8 mouse cellular contexts compared by ENCODE assay signal in genomic region chr5:64802795-64803719, GRCm38 (mm10). TPM values are rescaled to one million over a fixed set of nuclear protein-coding genes. Genes with fewer than 3 reads are reported as not detected.
DNase-seq lines count a peak whose midpoint lies in the region; ATAC-seq and TF ChIP-seq lines count a peak whose summit lies in the region.

TSS of gene Klf3 (plus strand) at chr5:64803388.

- H3K9me3 ChIP-seq in ES-E14 (ENCODE audit: control insufficient read depth, insufficient read depth, low read depth, low read length), result no peaks in the 10 kb centered on the region
- no peaks in the 10 kb centered on the region for H3K9me3 ChIP-seq in forebrain, embryonic 15.5 days
- H3K9me3 ChIP-seq in neural tube, embryonic 15.5 days (replicated peaks), result no peaks in the 10 kb centered on the region

- H3K4me3 ChIP-seq in ES-E14 (ENCODE audit: insufficient read depth in 1 of 2, low read depth in 1 of 2, low read length in 2 of 2, poor library complexity in 1 of 2, severe bottlenecking in 1 of 2), result peak within 1 kb of the TSS; percentile 89 to 97
- peak within 1 kb of the TSS; percentile 93 for H3K4me3 ChIP-seq in forebrain, embryonic 15.5 days
- H3K4me3 ChIP-seq in lung, adult 2 months (replicated peaks; ENCODE audit: extremely low read depth, low read depth, low read length), result peak within 1 kb of the TSS; percentile 95
- H3K4me3 ChIP-seq in neural tube, embryonic 15.5 days (replicated peaks), result peak within 1 kb of the TSS; percentile 86

- TF ChIP-seq CTCF in lung, adult 2 months (IDR thresholded peaks at IDR 0.05; ENCODE audit: insufficient read depth, low read length), result no peak

- peak within 1 kb of the TSS; percentile 97 for H3K9ac ChIP-seq in ES-E14 (ENCODE audit: insufficient read depth, low read depth, low read length, poor library complexity, severe bottlenecking)
- H3K9ac ChIP-seq in forebrain, embryonic 15.5 days (replicated peaks), result peak within 1 kb of the TSS; percentile 88
- H3K9ac ChIP-seq in neural tube, embryonic 15.5 days (replicated peaks), result peak within 1 kb of the TSS; percentile 76

- intact Hi-C loops in heart, postnatal 14 days (cut with DNase I), result loop anchor here (5.0 kb wide), 1 partner anchor 121 kb away; no protein-coding TSS in a partner anchor

- WGBS in forebrain, embryonic 15.5 days, result under 1% methylated on average over 89 of the region's 116 CpGs
- WGBS in large intestine, adult 2 months, result under 1% methylated on average over 114 of the region's 116 CpGs
- 1% methylated on average over 92 of the region's 116 CpGs for WGBS in lung, adult 2 months
- WGBS in neural tube, embryonic 15.5 days, result under 1% methylated on average over 82 of the region's 116 CpGs

- ATAC-seq in forebrain, embryonic 15.5 days (replicated peaks), result peak; percentile 89
- ATAC-seq in neural tube, embryonic 15.5 days (ENCODE audit: low FRiP score), result peak; percentile 88

- H3K27ac ChIP-seq in ES-E14 (ENCODE audit: insufficient read depth, low read depth, low read length, poor library complexity, severe bottlenecking), result peak within 1 kb of the TSS; percentile 98
- peak within 1 kb of the TSS; percentile 97 for H3K27ac ChIP-seq in forebrain, embryonic 15.5 days (replicated peaks)
- peak within 1 kb of the TSS; percentile 89 for H3K27ac ChIP-seq in neural tube, embryonic 15.5 days (replicated peaks)

- 0 out of 2 replicates have a peak, but pooled peaks cover 1% of the 10 kb centered on the region for H3K36me3 ChIP-seq in ES-E14 (ENCODE audit: control insufficient read depth, insufficient read depth, low read length, poor library complexity, severe bottlenecking)
- no peaks in the 10 kb centered on the region for H3K36me3 ChIP-seq in forebrain, embryonic 15.5 days
- no peaks in the 10 kb centered on the region for H3K36me3 ChIP-seq in neural tube, embryonic 15.5 days

- H3K27me3 ChIP-seq in forebrain, embryonic 15.5 days, result no peaks in the 10 kb centered on the region
- H3K27me3 ChIP-seq in neural tube, embryonic 15.5 days (replicated peaks), result no peaks in the 10 kb centered on the region

- H3K4me2 ChIP-seq in forebrain, embryonic 15.5 days (replicated peaks), result peak within 1 kb of the TSS; percentile 80
- H3K4me2 ChIP-seq in neural tube, embryonic 15.5 days, result peak within 1 kb of the TSS; percentile 80

- in situ Hi-C loops in ES-E14 (cut with MboI; ENCODE audit: low sequenced_read_pairs in 2 of 2, unreplicated experiment in 2 of 2), result loop anchor here in 1 of 2 experiments (25.0 kb wide), 1 partner anchor 216 kb away; no protein-coding TSS in a partner anchor

- DNase-seq in ES-E14 (ENCODE audit: low read depth, low spot score), result peak; percentile 91
- peak; percentile 79 for DNase-seq in cerebellum, adult 11 months
- peak; percentile 95 to 98 for DNase-seq in heart, postnatal 14 days
- DNase-seq in large intestine, adult 2 months (ENCODE audit: low read depth, low spot score), result peak; percentile 73
- DNase-seq in lung, adult 2 months, result peak; percentile 92
- DNase-seq in testis, postnatal 14 days (ENCODE audit: low spot score), result peak; percentile 85

- TF ChIP-seq POLR2A in lung, adult 2 months (IDR thresholded peaks at IDR 0.05; ENCODE audit: borderline replicate concordance, extremely low read depth, low read depth, low read length), result peak; percentile 95

- peaks cover 14 to 15% of the 10 kb centered on the region in 2 experiments for H3K4me1 ChIP-seq in ES-E14 (ENCODE audit: control insufficient read depth in 2 of 2, insufficient read depth in 2 of 2, low read length in 2 of 2, poor library complexity in 1 of 2)
- peaks cover 34% of the 10 kb centered on the region for H3K4me1 ChIP-seq in forebrain, embryonic 15.5 days
- H3K4me1 ChIP-seq in lung, adult 2 months (ENCODE audit: control insufficient read depth, insufficient read depth, low read length), result peaks cover 8% of the 10 kb centered on the region
- H3K4me1 ChIP-seq in neural tube, embryonic 15.5 days, result peaks cover 32% of the 10 kb centered on the region

TF ChIP-seq in ES-E14, 5 proteins besides CTCF, POLR2A, EP300 and RAD21:
- TF ChIP-seq MAFK (IDR thresholded peaks at IDR 0.05; ENCODE audit: insufficient read depth, low read depth, low read length) (no peak), HCFC1 (IDR thresholded peaks at IDR 0.05; ENCODE audit: borderline replicate concordance, insufficient read depth, low read length) (no peak; the same call in 1 of the 2 replicates), ZNF384 (IDR thresholded peaks at IDR 0.05; ENCODE audit: low read depth, low read length) (no peak), ZC3H11A (IDR thresholded peaks at IDR 0.05; ENCODE audit: borderline replicate concordance, low read depth, low read length) (no peak), CHD2 (IDR thresholded peaks at IDR 0.05; ENCODE audit: low read depth, low read length) (no peak)
TF ChIP-seq in ES-E14: peak in this region for 0.

RNA-seq across cellular contexts. Expression of gene Klf3, which starts in this region (rescaled TPM):
- total RNA-seq in ES-E14 (2012; rRNA removed), result 22.9 and 31.8 TPM in 2 replicates
- 33.0 and 34.0 TPM in 2 replicates for polyA plus RNA-seq in forebrain, embryonic 15.5 days (2015; fragmentation: Nextera tagmentation; extraction: Ambion mirVana)
- 10 to 100 TPM; 61.8 to 77.4 TPM for total RNA-seq in heart, postnatal 14 days (2021)
- 45.1 and 103 TPM in 2 replicates for polyA plus RNA-seq in large intestine, adult 2 months (2012; rRNA removed)
- 113 and 129 TPM in 2 replicates for polyA plus RNA-seq in lung, adult 2 months (2012; rRNA removed)
- polyA plus RNA-seq in neural tube, embryonic 15.5 days (2015; fragmentation: Nextera tagmentation; extraction: Ambion mirVana), result 16.6 and 32.0 TPM in 2 replicates

Comparison
In these comparisons a context has a peak if more than half of its experiments do, and no peak if none do; other contexts are left out.
1. Peak in every context shown above with its lines: DNase-seq, ATAC-seq, H3K4me3 ChIP-seq and H3K27ac ChIP-seq.